Mouse (Mus musculus): ENCODE measurements at regions not wholly inside any gene's neighbourhood (a gene's known extent, or its start where the extent isn't known, plus 50 kb on each side); places are given as distances from the start of the nearest gene placed in this dataset.

GRCm38 (mm10) chr7:117185891-117186290 is 194.9 kb upstream of the Xylt1 start:
- TF ChIP-seq CTCF (conservative IDR thresholded peaks at IDR 0.05; ENCODE audit: low read length) (no peak), NANOG (IDR thresholded peaks at IDR 0.05; ENCODE audit: borderline replicate concordance, low read length) (no peak), POU5F1 (IDR thresholded peaks at IDR 0.05; ENCODE audit: borderline replicate concordance, low read length) (no peak)

Data from E14TG2a.4 (cell line).